Mouse (Mus musculus) 416B (cell line): ENCODE measurements around the gene Rbbp4.
A peak's percentile ranks its signal among the peaks of the same experiment; 100 is the strongest.
"Not testable (repeated sequence)": the region's sequence is repeated elsewhere in the genome, so short reads cannot be mapped to it uniquely, and the experiment has no call there.

Experiments used
- DNase-seq: peaks from one replicate; pipeline ENCODE4 v3.0.0; 2011; ENCODE audit warnings: low read depth

Gene Rbbp4

GRCm38 (mm10) chr4:129335216-129336074, at the start of gene Rbbp4, which contains the start of gene Zbtb8os:
Rbbp4 (minus strand) TSS chr4:129335370.
Zbtb8os (plus strand) TSS chr4:129335695.
- DNase-seq, result peak; percentile 99

- DNase-seq, result no peak
These were observed 49.3 kb upstream of the Rbbp4 start for GRCm38 (mm10) chr4:129384440-129384839.

DNA sequence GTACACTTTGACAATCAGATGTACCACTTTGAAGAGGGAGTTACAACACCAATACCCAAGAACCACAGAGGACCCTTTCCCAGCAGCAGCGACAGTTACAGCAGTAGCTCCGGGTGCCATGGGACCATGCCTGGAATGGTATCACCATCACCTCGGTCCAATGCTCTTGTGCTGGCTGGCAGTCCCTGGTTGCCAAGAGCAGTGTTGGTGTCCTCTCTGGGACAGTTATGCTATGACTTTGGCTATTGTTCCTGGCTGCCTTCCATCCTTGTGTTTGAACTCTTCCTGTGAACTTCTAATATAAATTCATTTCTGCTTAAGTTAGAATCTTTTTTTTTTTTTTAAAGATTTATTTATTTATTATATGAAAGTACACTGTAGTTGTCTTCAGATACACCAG, 48.4 kb upstream of the Rbbp4 start:
- no peak for DNase-seq

DNA sequence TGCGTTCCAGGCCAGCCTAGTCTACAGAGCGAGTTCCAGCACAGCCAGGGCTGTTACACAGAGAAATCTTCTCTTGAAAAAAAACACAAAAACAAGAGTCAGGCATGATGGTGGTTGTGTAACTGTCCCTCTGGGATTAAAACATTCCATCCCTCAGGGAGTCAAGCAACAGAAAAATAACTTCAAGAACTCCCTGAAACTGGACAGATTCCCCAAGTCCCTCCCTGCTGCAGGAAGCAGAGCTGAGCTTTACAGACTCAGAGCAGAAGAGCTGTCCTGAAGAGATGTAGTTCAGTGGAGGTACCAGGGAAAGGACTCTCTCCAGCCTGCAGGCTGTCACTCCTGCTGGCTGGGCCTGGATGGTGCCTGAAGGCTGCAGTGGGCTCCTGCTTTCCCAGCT, 47.3 kb upstream of the Rbbp4 start:
- DNase-seq, result no peak

DNA sequence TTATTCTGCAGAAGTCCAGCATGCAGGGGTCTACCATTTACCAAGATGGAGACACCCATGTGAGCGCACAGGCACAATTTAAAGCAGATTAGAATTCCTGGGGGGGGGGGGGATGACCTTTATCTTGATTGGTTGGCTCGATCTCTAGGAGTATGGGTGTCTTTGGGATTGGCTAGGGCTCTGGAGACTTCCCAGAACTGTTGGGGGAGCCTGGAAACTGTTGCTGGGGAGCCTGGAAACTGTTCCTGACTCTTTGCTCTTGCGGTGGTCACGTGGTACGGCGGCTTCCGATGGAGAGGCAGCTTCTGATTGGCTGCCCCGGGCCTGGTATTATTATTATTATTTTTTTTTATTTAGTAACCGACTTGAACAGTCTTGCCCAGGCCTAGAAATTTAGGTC, 46.9 kb upstream of the Rbbp4 start:
- DNase-seq, result no peak

DNA sequence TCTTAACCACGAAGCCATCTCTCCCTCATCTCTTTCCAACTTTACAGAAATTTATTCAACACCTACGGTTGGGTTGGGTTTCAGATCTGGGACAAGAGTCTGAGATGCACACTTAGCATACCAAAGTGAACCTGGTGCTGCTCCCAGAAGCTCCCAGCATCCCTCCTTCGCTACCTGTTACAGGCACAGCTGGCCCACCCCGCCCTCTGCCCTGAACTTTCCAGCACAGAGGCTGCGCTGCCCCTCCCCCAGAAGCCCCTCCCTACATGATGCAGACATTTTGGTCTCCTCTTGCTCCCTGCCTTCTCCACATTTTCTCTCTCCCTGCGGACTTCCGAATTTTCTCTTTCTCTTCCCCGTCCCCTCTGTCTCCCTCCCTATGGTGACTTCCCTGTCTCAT, 46.0 kb upstream of the Rbbp4 start:
- DNase-seq, result no peak

- no peak for DNase-seq
These were observed 44.6 kb upstream of the Rbbp4 start for GRCm38 (mm10) chr4:129379805-129380204.

- no peak for DNase-seq
These were observed 42.6 kb upstream of the Rbbp4 start, which contains the start of gene Zbtb8a for GRCm38 (mm10) chr4:129377601-129378390. Zbtb8a (minus strand) TSS chr4:129378116.

DNA sequence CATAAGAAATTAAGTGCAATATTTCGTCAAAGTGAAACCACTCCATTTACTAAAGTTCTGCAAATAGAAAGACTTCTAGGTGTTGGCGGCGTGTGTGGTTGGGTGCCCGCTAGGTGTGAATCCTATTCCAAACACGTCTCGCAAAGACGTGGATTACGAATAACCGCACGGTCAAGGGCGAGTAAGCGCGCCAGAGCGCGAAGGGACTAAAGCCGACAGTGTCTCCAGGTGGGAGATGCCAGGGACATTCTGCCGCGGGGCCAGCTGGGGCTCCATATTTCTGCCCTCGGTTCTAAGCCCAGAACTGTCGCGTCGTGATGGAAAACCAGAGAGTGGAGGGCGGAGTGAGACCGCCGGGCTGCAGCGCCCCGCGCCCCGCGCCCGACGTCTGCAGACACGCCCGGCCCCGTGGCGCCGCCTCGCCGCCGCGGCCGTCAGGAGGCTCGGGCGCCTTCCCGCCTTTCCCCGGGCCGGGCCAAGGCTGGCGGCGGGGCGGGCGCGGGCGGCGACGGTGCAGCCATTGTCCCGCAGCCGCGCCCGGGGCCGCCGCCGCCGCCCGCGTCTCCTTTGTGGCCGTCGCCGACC, 41.9 kb upstream of the Rbbp4 start:
- no peak for DNase-seq

- DNase-seq, result no peak
These were observed 40.7 kb upstream of the Rbbp4 start for GRCm38 (mm10) chr4:129375821-129376220.

DNA sequence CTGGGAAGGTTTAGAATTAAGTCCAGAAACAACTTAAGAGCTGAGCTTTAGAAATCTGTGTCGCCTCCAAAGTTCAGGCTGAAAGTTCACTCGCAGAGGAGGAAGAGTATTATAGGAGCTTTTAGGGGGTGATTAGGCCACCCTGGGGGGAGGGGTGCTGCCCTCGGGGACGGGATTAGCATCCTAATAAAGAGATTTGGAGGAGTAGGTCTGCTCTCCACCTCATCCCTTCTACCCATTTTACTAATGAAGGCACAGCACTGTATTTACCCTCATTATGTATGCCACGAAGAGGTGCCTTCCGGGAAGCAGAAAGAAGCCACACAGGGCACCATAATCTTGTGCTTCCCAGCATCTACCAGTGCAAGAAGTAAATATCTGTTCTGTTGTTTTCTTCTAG, 39.8 kb upstream of the Rbbp4 start:
- no peak for DNase-seq

GRCm38 (mm10) chr4:129374219-129374755, 39.1 kb upstream of the Rbbp4 start:
- DNase-seq, result no peak

DNA sequence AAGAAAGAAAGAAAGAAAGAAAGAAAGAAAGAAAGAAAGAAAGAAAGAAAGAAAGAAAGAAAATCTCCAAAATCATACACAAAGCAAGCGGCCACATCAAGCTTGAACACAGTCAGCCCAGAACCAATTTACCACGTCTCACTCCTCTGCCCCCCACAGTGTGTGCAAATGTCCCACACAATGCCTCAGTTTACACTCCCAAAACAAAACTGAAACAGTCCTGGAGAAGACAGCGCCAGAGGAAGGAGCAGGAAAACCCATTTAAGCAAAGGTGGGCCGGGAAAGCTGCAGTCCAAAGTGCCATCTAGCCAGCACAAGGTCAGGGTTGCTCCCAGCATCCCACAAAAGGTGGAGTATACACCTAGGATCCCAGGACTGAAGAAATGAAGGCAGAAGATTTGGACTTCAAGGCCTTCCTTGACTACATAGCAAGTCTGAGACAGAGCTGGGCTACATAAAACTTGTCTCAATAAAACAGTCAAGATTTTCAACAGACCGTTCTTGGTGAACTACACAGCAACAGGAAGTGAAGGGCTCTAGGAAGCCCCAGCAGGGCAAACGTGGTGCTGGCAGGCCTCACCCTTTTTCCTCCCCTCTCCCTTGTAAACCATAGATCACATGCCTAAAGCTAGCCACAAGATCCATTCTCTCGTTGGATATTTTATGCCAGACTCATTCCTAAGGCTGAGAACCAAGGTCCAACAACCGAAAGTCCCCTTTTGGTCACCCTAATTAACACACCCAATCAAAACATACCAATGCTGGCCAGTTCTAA, 38.2 kb upstream of the Rbbp4 start:
- no peak for DNase-seq

DNA sequence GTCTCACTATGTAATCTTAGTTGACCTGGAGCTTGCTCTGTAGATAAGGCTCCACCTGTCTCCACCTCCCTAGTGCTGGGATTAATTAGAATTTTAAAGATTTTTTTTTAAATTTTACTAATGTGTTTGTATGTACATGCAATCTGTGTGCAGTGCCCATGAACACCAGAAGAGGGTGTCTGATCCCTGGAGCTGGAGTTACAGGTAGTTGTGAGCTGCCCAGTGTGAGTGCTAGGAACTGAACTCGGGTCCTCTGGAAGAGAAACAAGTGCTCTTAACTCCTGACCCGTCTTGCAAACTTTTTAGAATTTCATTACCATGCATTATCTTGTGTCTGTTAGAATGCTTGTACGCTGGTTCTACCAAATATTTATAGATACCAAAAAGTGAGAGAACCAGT, 36.2 kb upstream of the Rbbp4 start:
- no peak for DNase-seq

- DNase-seq, result peak; percentile 74
These were observed 30.1 kb upstream of the Rbbp4 start for GRCm38 (mm10) chr4:129365224-129365623.

GRCm38 (mm10) chr4:129364379-129364778, 29.2 kb upstream of the Rbbp4 start:
- no peak for DNase-seq

DNA sequence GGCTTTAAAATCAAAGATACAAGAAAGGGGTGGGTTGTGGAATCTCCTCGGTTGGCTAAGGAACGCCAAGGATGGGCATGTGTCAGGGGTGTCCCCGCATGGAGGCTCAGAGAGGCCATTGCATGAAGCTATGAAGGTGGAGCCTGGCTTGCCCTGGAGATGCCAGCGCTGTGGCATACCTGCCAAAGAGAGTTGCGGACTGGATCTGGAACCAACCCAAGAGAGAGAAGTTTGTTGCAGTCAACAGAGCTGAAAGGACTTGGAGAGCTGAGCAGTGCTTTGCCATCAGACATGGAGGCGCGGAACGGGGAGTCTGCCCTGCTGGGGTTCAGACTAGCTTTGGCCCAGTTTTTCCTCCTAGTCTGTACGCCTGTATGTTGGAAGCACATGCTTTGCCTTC, 28.3 kb upstream of the Rbbp4 start:
- no peak for DNase-seq

DNA sequence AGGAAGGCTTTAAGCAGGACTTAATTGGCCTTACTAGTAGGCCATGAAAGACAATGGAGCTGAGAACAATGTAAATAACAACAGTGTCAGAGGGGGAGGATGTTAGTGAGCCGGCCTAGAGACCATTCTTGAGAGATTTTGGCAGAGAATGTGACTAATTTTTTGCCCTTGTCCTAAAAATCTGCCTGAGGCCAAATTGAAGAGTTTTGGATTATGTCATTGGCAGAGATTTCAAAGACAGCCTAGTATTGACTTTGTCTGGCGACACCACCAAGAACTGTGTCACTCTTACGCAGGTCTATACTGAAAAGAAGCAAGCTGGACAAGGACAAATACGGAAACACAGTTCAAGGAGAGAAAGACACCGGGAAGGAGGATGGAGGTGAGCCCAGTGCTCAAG, 27.6 kb upstream of the Rbbp4 start:
- no peak for DNase-seq

DNA sequence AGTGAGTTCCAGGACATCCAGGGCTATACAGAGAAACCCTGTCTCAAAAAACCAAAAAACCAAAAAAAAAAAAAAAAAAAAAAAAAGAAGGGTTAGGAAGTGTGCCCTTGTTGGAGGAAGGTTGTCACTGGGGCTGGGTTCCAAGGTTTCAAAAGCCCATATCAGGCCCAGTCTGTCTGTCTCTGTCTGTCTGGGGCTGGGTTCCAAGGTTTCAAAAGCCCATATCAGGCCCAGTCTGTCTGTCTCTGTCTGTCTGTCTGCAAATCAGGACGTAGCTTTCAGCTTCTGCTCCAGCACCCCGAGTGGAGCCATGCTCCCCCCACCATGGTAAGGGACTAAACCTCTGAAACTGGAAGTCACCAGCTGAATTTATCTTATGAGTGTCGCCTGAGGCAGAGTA, 27.1 kb upstream of the Rbbp4 start:
- DNase-seq, result not testable (repeated sequence)

GRCm38 (mm10) chr4:129357613-129358163, 22.5 kb upstream of the Rbbp4 start:
- DNase-seq, result no peak

DNA sequence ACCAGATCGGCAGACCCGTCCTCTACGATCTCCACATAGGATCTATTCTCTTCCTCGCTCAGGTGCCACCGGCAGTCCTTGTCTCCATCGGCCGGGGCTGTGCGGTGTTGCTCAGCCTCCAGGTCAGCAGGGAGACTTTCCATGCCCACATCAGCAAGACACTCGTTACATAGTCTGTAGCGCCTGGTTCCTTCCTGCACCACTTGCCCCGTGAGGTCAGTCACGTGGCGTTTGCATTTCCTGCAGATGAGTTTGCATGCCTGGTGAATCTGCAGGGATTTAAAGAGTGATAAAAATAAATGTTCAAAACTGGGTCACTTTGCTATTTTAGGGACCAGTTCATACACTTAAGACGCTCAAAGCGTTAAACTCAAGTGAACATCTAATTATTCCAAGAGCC, 19.1 kb upstream of the Rbbp4 start:
- DNase-seq, result peak; percentile 67
